Mouse (Mus musculus): ENCODE measurements around the gene Isoc2a.
"Not testable (repeated sequence)": the region's sequence is repeated elsewhere in the genome, so short reads cannot be mapped to it uniquely, and the experiment has no call there.

Gene Isoc2a

DNA sequence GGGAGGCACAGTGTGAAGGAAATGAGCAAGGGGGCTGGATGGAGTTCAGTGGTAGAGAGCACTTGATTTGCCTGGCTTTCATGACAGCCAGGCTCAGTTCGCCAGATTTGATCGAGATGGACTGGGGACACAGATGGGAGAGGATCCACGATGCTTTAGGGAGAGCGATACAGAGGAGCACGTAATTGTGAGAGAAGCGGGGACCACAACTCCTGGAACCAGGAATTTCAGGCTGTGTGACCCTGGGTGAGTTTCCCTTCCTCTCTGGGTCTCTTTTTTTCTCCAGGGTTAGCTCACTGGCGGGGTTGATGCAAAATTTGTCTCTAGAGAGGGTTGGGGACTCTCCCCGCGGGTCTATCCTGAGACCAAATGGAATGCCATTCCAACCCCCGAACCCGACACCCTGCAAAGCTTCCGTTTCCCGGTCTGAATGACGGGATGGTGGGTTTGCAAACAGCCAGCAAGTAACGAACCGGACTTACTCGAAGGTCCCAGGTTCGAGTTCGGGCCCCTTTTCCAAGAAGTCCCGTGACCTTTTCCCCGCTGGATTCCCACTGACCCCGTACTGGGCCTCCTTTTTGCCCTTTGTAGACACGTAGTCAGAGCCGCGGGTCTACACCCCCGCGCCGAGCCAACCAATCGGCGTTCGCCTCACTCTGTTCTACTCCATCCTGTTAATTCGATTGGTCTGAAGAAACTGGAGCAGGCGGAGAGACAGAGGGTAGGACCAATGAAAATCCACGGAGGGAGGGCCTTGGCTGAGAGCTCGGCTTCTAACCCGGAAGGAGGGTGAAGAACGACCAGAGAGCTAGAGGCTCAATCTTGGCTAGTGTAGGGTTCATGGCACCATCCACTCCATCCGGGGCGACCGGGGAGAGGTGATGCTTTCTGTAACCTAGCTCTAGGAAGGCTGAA, 11.1 kb upstream of the Isoc2a start:
- peak; percentile 98 for DNase-seq

GRCm38 (mm10) chr7:4866631-4867180, 10.2 kb upstream of the Isoc2a start:
- DNase-seq, result peak; percentile 37

- no peak for DNase-seq
Measured at GRCm38 (mm10) chr7:4870133-4870532, 6.8 kb upstream of the Isoc2a start, which contains the start of gene Isoc2b. Gene Isoc2b, minus strand, starts transcription at chr7:4870258.

GRCm38 (mm10) chr7:4877226-4877625, 273 bp downstream of the Isoc2a start:
- no peak for DNase-seq

DNA sequence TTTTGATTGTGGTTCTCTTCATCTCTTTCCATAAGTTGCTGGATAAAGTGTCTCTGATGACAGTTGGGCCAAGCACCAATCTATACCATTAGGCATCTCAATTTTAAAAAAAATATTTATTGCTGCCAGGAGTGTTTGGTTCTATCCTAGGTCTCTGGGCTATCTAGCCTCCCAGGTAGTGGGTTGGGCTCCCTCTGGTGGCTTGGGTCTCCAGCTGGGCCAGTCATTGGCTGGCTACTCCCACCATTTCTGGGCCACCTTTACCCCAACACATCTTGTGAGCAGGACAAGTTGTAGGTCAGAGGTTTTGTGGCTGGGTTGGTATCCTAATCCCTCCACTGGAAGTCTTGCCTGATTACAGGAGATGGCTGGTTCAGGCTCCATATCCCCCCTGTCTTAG, 1.2 kb downstream of the Isoc2a start:
- peak; percentile 33 for DNase-seq

- DNase-seq, result not testable (repeated sequence)
Measured at GRCm38 (mm10) chr7:4879036-4879435, 2.1 kb downstream of the Isoc2a start.

GRCm38 (mm10) chr7:4886680-4887079, 9.7 kb downstream of the Isoc2a start:
- no peak for DNase-seq

GRCm38 (mm10) chr7:4895186-4895585, 18.2 kb downstream of the Isoc2a start:
- DNase-seq, result no peak

DNA sequence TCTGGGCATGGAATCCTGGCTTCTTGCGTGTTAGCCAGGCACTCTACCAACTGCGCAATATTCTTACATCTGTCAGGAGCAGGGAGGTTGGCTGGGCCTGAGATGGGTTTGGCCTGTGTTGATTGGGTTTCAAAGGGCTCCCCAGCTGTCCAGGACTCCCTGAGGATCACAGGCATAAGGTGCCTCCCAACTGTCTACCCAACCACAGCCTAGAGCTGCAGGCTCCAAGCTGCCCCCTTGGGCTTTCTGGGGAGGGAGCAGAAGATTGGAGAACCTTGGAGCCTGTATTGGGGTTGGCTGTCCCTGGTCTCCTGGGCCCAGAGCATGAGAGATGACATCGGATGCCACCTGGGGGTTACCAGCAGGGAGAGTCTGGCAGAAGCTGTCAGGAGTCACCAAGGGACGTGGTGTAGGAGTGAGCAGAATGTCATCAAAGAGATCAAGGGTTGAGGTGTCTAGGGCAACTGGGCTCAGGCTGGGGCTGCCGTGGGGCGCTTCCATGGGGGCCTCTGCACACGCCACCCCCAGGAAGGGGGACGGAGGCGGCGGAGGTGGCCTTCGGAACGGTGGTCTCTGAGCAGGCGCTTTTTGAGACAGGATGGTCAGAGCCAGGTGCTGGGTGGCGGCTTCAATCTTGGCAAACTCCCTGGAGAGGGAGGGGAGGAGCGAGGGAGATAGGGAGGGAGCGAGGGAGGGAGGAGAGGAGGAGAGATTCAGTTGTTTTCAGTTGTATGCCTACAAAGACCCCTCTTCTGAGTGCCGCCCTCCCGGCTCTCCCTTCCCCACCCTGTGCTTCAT, 22.1 kb downstream of the Isoc2a start:
- DNase-seq, result peak; percentile 42

DNA sequence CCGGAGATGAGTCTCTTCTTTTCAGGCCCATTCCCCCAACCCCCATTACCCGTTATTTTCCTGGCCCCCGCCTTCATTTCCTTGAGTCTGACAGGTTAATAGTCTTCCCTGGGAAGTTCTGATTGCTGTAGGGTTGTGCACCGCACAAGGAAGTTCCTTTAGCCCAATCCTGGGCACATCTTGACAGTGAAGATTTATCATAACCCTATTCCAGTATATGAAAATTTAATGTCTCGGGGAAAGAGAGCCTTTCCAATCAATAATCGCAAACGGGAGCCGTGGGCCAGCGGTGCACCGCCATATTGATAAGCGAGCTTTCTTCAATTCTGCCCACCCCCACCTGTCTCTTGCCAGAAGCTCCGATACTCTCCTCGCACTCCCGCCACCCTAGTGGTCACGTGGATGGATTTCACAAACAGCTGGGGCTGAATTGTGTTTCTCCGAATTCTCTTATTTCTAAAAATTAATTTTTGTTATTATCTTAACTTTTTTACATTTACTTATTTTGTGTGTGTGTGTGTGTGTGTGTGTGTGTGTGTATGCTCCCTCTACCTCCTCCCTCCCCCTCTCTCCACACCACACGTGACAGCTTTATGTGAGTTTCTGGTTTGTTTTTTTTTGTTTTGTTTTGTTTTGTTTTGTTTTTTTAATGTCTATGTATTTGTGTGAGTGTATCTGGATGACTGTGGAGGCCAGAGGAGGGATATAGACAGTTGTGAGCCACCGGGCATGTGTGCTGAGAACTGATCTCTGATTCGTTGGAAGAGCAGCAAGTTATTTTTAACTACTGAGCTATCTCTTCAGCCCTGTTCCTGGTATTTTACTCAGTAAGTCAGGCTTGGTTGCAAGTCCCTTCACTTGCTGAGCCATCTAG, 22.9 kb downstream of the Isoc2a start:
- peak; percentile 39 for DNase-seq

- no peak for DNase-seq
Measured at GRCm38 (mm10) chr7:4900523-4900851, 23.5 kb downstream of the Isoc2a start.

- no peak for DNase-seq
Measured at GRCm38 (mm10) chr7:4901171-4901570, 24.2 kb downstream of the Isoc2a start.

- no peak for DNase-seq
Measured at GRCm38 (mm10) chr7:4902404-4902803, 25.5 kb downstream of the Isoc2a start.

- DNase-seq, result no peak
Measured at GRCm38 (mm10) chr7:4906466-4906950, 29.6 kb downstream of the Isoc2a start, which contains the start of gene Gm36210. Gene Gm36210, minus strand, starts transcription at chr7:4906516.

- DNase-seq, result peak; percentile 58
Measured at GRCm38 (mm10) chr7:4911561-4911960, 34.6 kb downstream of the Isoc2a start.

GRCm38 (mm10) chr7:4912248-4912647, 35.3 kb downstream of the Isoc2a start:
- no peak for DNase-seq

- DNase-seq, result peak; percentile 97
Measured at GRCm38 (mm10) chr7:4915007-4915665, 38.2 kb downstream of the Isoc2a start, which contains the start of gene Zfp628. Gene Zfp628, plus strand, starts transcription at chr7:4915217.

- DNase-seq, result peak; percentile 60
Measured at GRCm38 (mm10) chr7:4915669-4916416, 38.9 kb downstream of the Isoc2a start.

- DNase-seq, result peak; percentile 54
Measured at GRCm38 (mm10) chr7:4917494-4917893, 40.5 kb downstream of the Isoc2a start.

GRCm38 (mm10) chr7:4918681-4919080, 41.7 kb downstream of the Isoc2a start:
- no peak for DNase-seq

DNA sequence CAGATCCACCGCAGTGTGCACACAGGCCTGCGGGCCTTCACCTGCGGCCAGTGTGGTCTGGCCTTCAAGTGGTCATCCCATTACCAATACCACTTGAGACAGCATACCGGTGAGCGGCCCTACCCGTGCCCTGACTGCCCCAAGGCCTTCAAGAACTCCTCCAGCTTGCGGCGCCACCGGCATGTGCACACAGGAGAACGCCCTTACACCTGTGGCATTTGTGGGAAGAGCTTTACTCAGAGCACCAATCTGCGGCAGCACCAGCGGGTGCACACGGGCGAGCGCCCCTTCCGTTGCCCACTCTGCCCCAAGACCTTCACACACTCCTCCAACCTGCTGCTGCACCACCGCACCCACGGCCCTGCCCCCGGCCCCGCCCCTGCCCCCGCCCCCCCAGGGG, 42.1 kb downstream of the Isoc2a start:
- no peak for DNase-seq
